Mouse (Mus musculus) embryonic fibroblast, embryonic 13.5 days (primary cell): ENCODE results near the gene Shisa6.

Source experiments
- CTCF ChIP-seq: IDR thresholded peaks from 2 replicates; pipeline ENCODE4 v1.5.1; 2011; ENCODE audit warnings: mild to moderate bottlenecking, control low read depth, low read length, moderate library complexity, borderline replicate concordance; ENCODE audit not compliant: insufficient read depth
- POLR2A ChIP-seq: IDR thresholded peaks from 2 replicates; pipeline ENCODE4 v1.6.1; 2011; ENCODE audit warnings: low read depth, mild to moderate bottlenecking, control low read depth, low read length, moderate library complexity

DNA sequence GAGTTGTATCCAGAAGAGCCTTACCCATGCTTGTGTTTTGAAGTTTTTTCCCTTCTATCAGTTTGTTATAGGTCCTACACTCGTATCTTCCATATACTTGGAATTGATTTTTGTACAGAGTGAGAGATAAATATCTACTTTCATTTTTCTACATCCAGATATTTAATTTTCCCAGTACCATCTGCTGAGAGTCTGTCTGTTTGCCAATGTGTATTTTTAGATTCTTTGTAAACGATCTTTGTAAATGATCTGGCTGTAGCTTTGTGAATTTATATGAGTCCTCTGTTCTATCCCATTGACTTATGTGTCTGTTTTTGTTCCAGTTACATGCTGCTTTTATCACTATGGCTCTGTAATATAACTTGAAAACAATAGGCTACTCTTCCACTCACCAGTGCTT, 348.0 kb downstream of the Shisa6 start:
- no peak for TF ChIP-seq CTCF
- no peak for TF ChIP-seq POLR2A
